Mouse (Mus musculus) T-helper 1 cell (primary cell): ENCODE data around the gene Tmtc3.
"Not testable (repeated sequence)": the region's sequence is repeated elsewhere in the genome, so short reads cannot be mapped to it uniquely, and the experiment has no call there.

Source experiments
- in situ Hi-C: fragments of 300-600 bp; cut with MboI, MseI; formaldehyde crosslinking; loops from one replicate; pipeline ENCODE4 v1.15.1; 2025; ENCODE audit warnings: high pct_unique_total_duplicates

The Tmtc3 gene

DNA sequence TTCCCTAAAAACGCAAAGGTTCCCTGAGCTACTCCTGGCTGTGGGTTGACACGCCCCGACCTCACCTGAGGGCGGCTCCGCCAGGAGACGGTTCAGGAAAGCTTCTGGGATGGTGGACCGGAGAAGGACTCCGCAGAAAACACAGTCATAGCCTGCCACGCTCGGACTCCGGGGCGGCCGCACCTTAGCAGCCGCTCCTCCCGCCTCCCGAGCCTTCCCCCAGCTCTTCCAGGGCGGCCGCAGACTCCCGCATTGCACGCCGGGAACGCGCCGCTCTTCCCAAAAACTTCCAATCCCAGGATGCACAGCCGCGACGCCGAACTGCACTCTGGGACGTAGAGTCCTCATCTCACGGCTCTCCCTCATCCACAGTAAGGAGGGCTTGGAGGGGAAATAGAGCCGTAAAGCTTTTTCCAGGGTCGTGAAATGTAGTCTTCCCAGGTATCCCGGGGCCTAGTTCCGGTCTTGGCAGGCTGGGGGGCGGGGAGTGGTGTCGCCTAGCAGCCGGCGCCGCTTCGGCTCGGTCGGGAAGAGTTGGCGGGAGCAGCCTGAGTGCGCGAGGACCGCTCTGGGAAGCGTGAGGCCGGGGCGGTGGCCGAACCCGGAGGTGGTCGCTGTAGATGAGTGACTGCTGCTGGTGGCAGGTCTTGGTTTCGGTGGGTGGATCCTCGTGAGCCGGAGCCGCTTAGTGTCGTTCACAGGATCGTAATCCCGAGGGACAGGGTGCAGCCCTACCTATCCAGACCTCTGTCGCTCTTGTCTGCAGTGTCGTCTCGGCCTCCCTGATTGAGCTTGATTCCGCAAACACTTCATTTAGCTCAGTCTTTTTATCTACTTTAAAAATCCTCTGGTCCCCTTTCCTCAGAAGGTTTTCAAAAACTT is at the start of gene Tmtc3, which contains the start of gene Cep290:
Tmtc3 (minus strand) TSS at position 254 of the 882 bp plus-strand sequence.
Cep290 (plus strand) TSS at position 462 of the 882 bp plus-strand sequence.
- in situ Hi-C loops = loop anchor here (25.0 kb wide), 1 partner anchor 1325 kb away; no protein-coding TSS in a partner anchor

DNA sequence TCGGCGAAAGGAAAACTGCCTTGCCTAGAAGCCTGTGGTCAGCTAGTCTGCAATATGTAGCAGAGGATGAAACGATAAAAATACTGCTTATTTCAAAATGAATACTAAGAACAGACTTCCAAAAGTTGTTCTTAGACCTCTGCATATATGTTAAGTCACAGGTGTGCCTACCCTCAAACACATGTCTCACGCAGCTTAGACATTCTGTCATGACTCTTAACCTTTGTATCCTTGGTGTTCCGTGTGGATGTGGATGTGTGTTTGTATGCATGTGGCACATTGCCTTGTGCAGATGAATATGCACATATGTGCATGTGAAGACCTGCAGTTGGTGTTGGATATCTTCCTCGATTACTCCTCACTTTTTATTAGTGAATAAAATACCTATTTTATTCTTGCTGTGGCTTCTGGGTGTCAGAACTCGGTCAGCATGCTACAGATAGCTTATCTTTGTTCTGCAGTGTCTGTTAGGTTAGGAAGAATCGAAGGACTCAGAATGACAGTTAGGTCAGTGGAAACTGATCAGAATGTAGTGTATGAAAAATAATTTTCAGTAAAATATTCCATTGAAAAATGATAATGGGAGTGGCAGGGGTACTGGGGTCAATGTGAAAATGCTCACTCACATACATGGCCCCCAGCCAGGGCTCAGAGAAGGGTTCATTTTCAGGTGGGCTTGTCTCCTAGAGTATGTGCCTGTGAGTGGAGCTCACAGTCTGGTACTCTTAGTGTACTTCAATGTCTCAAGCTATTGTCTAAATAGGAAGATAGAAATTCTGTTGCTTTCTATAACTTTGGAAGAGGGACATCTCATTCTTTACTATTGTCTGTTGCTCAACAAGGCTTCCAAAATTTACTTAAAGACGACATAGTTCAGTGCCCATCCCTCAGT is 37.6 kb upstream of the Tmtc3 start:
- in situ Hi-C loops = no loop called here

DNA sequence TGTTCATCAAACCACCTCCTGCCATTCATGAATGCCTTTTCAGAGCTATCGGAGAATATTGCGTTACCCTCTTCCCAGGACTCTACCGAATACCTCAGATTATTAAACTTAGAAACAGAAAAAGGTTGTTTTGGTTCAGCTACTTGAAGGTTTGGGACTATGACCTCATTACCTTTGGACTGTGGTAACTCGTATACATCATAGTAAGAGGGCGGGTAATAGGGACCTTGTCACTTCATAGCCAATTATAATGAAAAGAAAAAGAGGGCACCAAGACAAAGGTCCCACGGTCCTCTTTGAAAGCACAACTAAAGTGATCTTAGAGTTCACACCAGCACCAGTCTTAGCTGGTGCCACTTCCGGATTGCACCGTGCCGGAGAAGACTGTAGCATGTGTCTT is 35.2 kb upstream of the Tmtc3 start:
- in situ Hi-C loops = no loop called here

DNA sequence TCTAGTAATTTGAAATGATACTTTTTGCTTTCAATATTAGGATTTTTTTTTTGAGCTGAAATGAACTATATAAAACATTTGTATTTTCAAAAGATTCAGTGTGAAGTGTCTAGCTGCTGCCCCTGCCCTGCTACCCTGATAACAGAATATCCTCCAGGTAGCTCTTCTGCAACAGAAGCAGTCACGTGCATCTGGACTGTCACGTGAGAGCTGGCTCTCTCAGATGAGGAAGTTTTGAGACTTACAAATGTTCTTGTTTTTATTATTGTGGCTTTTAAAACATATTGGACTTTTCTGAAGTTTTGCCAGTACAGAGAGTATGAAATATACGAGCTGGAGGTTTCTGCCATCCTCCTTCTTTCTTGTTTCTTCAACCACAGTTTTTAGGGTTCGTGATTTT is 34.5 kb upstream of the Tmtc3 start:
- in situ Hi-C loops = no loop called here

DNA sequence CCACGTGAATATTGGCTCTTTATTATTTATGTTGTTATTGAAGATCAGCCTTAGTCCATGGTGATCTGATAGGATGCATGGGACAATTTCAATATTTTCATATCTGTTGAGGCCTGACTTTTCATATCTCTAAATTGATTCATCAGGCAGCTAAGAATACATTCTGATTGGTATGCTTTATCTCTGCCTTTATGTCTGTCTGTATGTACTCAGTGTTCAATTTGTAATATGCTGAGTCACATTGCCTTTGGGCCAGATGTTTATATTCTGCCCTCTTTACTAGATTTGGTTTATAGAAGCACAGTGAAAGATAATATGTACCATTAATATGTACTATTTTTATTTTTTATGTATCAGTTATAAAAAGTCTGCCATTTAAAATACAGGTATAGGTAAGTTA is 21.0 kb upstream of the Tmtc3 start:
- in situ Hi-C loops = no loop called here

DNA sequence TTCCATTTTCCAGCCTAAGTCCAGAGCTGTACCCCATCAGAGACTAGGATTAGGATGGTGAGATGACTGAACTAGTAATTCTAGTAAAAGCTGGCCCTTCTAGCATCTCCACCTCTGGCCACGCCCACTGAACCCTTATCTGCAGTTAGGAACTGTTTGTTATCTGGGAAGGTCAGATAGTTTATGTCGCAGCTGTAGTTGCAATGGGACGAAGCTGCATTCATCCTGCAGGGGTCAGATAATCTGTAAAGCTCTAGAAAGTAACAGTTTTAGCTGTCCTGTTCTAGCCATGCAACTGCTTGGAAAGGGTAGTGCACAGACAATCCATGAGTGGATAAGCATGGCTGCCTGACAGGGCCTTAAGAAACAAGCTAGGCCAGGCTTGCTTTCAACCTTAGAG is 11.2 kb upstream of the Tmtc3 start:
- in situ Hi-C loops = loop anchor here (25.0 kb wide), 1 partner anchor 1336 kb away; no protein-coding TSS in a partner anchor

DNA sequence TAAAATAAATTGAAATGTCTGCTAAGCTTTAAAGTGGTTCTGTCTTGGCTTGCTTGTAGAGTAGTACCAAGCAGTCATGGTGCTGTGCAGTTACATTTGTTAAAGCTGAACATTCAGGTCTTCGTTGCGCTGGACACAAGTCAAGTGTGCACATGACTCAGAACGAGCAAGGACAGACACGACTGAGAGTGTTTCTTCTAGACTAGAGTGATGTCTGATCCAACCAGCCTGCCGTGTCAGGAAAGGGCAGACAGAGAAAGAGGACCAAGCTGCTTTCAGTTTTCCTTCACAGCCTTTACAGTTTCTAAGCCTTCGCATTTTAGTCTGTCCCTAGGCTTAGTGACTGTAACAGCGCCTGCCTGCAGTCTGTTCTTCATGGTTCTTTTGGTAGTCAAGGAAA is 4.8 kb upstream of the Tmtc3 start:
- in situ Hi-C loops = loop anchor here (25.0 kb wide), 1 partner anchor 1330 kb away; no protein-coding TSS in a partner anchor

DNA sequence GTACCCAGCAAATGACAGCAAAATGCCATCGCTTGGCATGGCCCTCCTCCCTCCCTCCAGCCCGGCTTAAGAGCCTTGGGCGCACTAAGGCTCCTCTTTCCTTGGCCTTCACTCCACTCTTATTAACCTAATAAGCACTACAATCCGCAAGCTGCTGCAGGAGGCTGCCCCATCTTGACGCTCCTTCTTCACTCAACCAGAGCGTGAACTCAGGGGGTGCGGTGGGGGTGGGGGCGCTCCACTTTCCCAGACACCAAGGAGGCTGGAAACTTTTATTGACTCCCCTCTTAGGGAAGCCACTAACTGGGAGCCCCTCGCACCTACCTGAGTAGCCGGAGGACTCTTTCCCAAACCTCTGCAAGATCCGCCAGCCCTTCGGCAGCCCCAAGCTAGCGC is 451 bp downstream of the Tmtc3 start:
- in situ Hi-C loops = loop anchor here (25.0 kb wide), 1 partner anchor 1324 kb away; no protein-coding TSS in a partner anchor

DNA sequence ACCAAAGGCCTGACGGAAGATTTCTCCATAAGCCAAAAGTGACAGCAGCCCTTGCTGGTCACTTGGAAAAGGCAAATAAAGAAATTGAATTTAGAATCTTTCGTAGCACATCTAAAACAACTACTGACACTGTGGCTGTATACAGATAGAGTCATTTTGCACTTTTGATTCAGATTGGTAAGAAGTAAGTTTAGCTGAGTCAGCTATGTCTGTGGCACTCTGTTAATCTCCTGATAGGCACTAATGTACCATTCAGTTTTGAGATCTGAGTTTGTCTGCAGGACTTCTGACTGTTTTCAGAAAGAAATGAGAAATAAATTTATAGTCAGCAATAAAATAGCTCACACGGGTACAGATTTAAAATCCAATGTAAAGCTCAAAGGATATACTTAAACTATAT is 7.6 kb downstream of the Tmtc3 start:
- in situ Hi-C loops = loop anchor here (25.0 kb wide), 1 partner anchor 1317 kb away; no protein-coding TSS in a partner anchor

DNA sequence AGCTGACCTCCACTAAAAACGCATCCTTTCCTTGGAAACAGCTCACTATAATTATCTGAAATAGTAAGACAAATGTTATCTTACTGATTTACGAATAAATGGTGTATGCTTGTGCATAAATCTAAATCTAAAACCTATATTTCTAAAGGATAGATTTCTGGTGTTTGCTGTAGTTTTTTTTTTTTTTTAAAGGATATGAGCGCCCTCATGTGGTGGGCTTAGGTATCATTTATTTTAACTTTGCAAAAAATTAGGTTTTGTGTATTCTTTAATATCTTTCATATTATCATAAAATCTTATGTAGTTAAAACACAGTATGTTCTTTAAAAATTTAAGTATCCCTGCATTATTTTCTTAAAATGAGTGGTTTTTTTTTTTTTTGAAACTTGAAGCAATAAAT is 12.1 kb downstream of the Tmtc3 start:
- in situ Hi-C loops = loop anchor here (25.0 kb wide), 1 partner anchor 1313 kb away; no protein-coding TSS in a partner anchor

DNA sequence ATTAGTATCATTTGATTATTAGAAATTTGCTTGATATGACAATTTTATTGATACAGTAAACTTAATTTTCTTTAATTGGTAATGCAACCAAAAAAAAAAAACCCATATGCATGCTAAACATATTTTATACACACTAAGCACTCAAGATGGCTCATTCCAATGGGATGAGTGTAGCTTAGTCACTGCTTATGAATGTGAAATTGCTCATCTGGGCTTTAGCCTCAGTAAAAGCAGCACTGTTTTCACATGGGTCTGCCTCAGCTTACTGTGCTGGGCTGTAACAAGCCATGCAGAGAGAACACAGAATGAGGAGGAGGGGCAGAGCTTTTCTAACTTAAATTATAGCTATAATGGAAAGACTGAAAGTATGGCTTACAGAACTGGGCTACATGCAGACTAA is 26.6 kb downstream of the Tmtc3 start:
- in situ Hi-C loops = loop anchor here (10.0 kb wide), 1 partner anchor 806 kb away; no protein-coding TSS in a partner anchor

DNA sequence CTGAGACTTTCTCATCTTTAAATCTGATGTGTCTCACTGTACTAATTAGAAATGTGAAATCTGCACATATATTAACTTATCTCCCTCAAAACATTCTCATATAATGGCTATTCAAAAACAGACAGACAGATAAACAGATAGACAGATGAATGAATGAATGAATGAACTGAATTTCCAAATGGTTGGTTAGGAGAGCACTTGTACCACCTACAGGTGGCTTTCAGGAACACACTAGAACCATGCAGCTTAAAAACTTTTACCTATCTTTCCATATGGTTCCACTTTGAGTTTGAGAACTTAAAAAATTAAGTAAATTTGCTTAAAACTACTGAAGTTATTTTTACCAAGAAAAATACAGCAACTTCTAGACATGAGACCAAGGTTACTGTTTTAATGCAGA is 37.8 kb downstream of the Tmtc3 start:
- in situ Hi-C loops = no loop called here

DNA sequence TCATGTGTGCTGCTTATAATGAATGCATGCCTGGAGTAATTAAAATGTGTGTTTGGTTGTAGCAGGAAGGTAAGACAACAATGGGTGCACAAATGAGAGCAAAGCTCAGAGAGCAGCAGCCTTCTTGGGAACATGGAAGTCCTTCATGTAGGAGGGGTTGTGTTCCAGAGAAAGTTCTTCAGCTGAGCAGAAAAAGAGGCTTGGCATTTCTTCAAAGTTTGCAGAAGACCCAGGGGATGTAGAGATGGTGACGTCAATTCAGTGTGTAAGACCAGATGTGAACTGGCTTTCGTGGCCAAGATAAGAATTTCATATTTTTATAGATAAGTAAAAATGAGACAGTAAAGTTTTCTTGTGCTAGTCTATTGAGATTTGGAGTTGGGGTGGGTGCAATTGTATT is 59.6 kb downstream of the Tmtc3 start:
- in situ Hi-C loops = no loop called here

DNA sequence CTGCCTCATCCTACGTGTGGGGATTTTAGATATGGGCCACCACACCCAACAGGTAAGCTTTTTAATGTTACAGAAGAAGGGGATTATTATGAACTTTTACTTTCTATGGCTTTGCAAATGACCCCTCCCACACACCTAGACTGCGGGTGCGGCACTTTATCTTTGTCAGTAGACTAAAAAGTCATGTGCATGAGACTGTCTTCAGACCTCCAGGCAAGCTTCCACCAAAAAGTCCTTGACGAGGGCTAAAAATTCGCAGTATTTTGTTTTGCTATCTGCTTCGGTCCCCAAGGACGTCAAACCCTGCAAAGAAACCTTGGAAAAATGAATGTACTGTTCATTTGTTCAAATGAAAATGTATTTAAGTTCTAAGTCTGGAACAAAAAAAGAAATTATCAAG is 71.6 kb downstream of the Tmtc3 start:
- in situ Hi-C loops = no loop called here

DNA sequence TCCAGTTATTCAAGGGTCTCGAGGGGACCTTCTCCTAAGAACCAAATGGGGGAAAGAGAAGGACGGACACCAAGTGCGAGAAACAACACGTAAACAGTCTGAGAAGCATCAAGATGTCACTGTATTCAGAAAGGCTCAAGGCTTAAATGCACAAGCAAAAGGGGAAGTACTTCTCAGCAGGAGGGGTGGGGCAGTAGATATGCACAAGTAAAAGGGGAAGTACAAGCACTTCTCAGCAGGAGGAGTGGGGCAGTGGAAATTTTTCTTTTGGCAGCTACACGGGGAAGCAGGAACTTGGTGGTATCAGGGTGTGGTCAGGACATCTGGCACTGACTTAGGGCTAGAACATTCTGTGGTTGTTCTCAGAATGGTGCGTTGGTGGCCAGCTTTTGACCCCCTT is 84.8 kb downstream of the Tmtc3 start:
- in situ Hi-C loops = not testable (repeated sequence)
